Mouse (Mus musculus) intestine, embryonic 14.5 days (tissue): ENCODE results near the gene Zfp784. TPM values are rescaled to one million over a fixed set of nuclear protein-coding genes. Genes with fewer than 3 reads are reported as not detected.
A peak's percentile ranks its signal among the peaks of the same experiment; 100 is the strongest.
"Not testable (repeated sequence)": the region's sequence is repeated elsewhere in the genome, so short reads cannot be mapped to it uniquely, and the experiment has no call there.

ENCODE experiments used
- ATAC-seq: fragments of 200-750 bp; cut with Nextera tagmentation; replicated peaks from 2 replicates; pipeline ENCODE4 v1.8.0; 2017; ENCODE audit warnings: low read depth, moderate number of reproducible peaks, moderate TSS enrichment, moderate library complexity; ENCODE audit not compliant: low FRiP score, low TSS enrichment
- DNase-seq: peaks from one replicate; pipeline ENCODE4 v3.0.0-alpha.2; 2018; ENCODE audit warnings: low spot score
- H3K27ac ChIP-seq: fragments of 300-500 bp; sonication (generic); 2 replicates; pipeline ENCODE4 v1.5.1; 2014; ENCODE audit warnings: low read depth, mild to moderate bottlenecking, control low read depth
- H3K27me3 ChIP-seq: fragments of 300-500 bp; sonication (generic); replicated peaks from 2 replicates; pipeline ENCODE4 v1.6.1; 2014; ENCODE audit warnings: low read length, control low read depth; ENCODE audit not compliant: control insufficient read depth, insufficient read depth
- H3K36me3 ChIP-seq: fragments of 300-500 bp; sonication (generic); 2 replicates; pipeline ENCODE4 v1.6.1; 2014; ENCODE audit warnings: low read length, control low read depth; ENCODE audit not compliant: control insufficient read depth, insufficient read depth
- H3K4me1 ChIP-seq: fragments of 300-500 bp; sonication (generic); replicated peaks from 2 replicates; pipeline ENCODE4 v1.6.1; 2014; ENCODE audit warnings: low read length, control low read depth, mixed read lengths; ENCODE audit not compliant: control insufficient read depth, insufficient read depth
- H3K4me2 ChIP-seq: fragments of 300-500 bp; sonication (generic); 2 replicates; pipeline ENCODE4 v1.6.1; 2014; ENCODE audit warnings: low read length
- H3K4me3 ChIP-seq: fragments of 300-500 bp; sonication (generic); 2 replicates; pipeline ENCODE4 v1.5.1; 2014; ENCODE audit warnings: low read depth, low read length, control low read depth, mixed read lengths
- H3K9ac ChIP-seq: fragments of 300-500 bp; sonication (generic); 2 replicates; pipeline ENCODE4 v1.6.1; 2014; ENCODE audit warnings: mild to moderate bottlenecking, low read length
- H3K9me3 ChIP-seq: fragments of 300-500 bp; sonication (generic); 2 replicates; pipeline ENCODE4 v1.6.1; 2016; ENCODE audit warnings: low read length, control low read depth; ENCODE audit not compliant: control insufficient read depth
- WGBS: fragments of 180-500 bp; shearing (Covaris S2); extraction: QIAGEN DNeasy Blood & Tissue Kit; methylation state at CpG from one replicate; pipeline ENCODE4 v1.1.7; 2014; 5-methylcytosine and 5-hydroxymethylcytosine counted together
- polyA plus RNA-seq: library from polyadenylated mRNA; unstranded; fragments of >200 nt; fragmentation: Nextera tagmentation; extraction: Ambion mirVana; gene quantifications from 2 replicates; pipeline ENCODE4 v1.2.1, GENCODE M21; 2014

Zfp784 gene
- polyA plus RNA-seq, 1 experiment from 2014 or later: 4.8 TPM

- WGBS: under 1% methylated on average over 9 of the region's 15 CpGs
- peaks cover 20% of the 10 kb centered on the region for H3K4me1 ChIP-seq
- no peaks in the 10 kb centered on the region for H3K27me3 ChIP-seq
- peak overlapping the region; percentile 73 for H3K4me3 ChIP-seq
- no peak for ATAC-seq
- peak overlapping the region; percentile 95 for H3K4me2 ChIP-seq
- no peak for DNase-seq
- peak overlapping the region; percentile 94 for H3K27ac ChIP-seq
- H3K9me3 ChIP-seq: peaks cover 2% of the 10 kb centered on the region; the same call in 1 of the 2 replicates
- H3K9ac ChIP-seq: peak overlapping the region; percentile 98
- peaks cover 38% of the 10 kb centered on the region for H3K36me3 ChIP-seq
Measured at GRCm38 (mm10) chr7:5020685-5021084, 17.6 kb downstream of the Zfp784 start.

DNA sequence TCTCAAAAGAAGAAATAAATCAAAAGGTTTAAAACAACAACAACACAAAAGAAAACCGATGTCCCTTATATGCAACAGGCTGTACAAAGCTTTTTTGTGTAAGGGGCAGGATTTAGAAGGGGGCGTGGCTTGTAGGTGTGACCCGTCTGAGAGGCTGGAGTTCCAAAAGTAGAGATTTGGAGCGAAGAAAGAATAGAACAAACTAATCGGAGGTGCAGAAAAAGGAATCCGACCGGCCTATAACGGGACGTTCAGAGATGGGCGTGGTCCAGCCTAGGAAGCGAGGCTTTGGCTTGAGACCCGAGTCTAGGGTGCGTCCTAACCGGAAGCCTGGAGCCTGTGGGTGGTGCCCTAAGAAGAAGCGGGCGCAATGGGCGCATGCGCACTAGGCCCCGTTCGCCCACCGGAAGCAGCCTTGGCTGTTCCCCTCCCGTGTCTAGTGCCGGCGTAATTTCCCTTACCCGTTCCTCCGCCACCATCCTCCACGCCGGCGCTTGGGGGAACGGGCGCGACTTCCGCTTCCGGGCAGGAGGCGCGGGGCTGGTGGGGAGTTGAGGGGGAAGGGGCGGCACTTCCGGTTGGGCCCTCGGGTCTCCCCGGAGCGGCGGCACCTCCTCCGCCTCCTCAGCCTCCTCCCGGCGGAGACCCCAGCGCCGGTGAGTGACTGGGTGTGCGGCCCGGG is 18.1 kb downstream of the Zfp784 start, which contains the start of the genes Zfp865 and Ccdc106:
Zfp865 (plus strand) TSS at position 377 of the 682 bp plus-strand sequence.
Ccdc106 (plus strand) TSS at position 554 of the 682 bp plus-strand sequence.
- peaks cover 2% of the 10 kb centered on the region; the same call in 1 of the 2 replicates for H3K9me3 ChIP-seq
- H3K27me3 ChIP-seq: no peaks in the 10 kb centered on the region
- ATAC-seq (peak; percentile 89), DNase-seq (peak; percentile 98)
- H3K36me3 ChIP-seq: peaks cover 35% of the 10 kb centered on the region
- H3K27ac ChIP-seq: peak within 1 kb of the TSS; percentile 94
- under 1% methylated on average over 43 of the region's 49 CpGs for WGBS
- peak within 1 kb of the TSS; percentile 95 for H3K4me2 ChIP-seq
- H3K4me3 ChIP-seq: peak within 1 kb of the TSS; percentile 73
- peak within 1 kb of the TSS; percentile 98 for H3K9ac ChIP-seq
- peaks cover 20% of the 10 kb centered on the region for H3K4me1 ChIP-seq

DNA sequence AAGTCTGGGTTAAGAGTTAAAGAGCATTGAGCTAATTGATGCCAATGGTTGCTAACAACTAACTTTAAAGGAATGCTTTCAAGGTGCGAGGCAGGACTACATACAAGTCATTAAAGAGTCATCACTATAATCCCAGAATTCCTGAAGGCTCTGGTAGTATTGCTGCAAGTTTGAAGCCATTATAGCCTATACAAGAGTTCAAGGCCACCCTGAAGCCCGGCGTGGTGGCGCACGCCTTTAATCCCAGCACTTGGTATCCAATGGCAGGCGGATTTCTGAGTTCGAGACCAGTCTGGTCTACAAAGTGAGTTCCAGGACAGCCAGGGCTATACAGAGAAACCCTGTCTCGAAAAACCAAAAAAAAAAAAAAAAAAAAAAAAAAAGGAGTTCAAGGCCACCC is 18.7 kb downstream of the Zfp784 start:
- H3K4me2 ChIP-seq: peak overlapping the region; percentile 95
- 26% methylated on average over 8 of the region's 8 CpGs for WGBS
- H3K4me3 ChIP-seq: peak overlapping the region; percentile 73
- H3K4me1 ChIP-seq: peaks cover 20% of the 10 kb centered on the region
- peaks cover 29% of the 10 kb centered on the region for H3K36me3 ChIP-seq
- not testable (repeated sequence) for ATAC-seq, DNase-seq, H3K27me3 ChIP-seq, H3K9me3 ChIP-seq
- H3K27ac ChIP-seq: peak overlapping the region; percentile 94
- peak overlapping the region; percentile 49; the same call in 1 of the 2 replicates for H3K9ac ChIP-seq

DNA sequence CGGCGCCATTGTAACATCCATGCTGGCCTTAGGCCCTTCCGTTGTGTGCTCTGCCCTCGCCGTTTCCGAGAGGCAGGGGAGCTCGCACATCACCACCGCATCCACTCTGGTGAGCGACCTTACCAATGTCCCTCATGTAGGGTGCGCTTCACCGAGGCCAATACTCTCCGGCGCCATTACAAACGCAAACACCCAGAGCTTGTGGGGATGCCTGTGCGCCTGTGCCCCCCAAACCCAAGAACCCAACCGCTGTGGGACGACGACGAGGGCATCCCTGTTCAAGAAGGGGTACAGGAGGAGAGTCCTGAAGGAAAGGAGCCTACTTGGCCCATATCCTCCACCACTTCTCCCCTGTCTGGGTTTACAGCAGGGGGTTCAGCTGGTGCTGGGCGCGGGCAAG is 20.3 kb downstream of the Zfp784 start:
- WGBS: 96% methylated on average over 21 of the region's 21 CpGs
- Histone ChIP-seq H3K27ac (no peak overlapping the region), H3K4me3 (no peak overlapping the region), H3K9me3 (peaks cover 2% of the 10 kb centered on the region; the same call in 1 of the 2 replicates), H3K9ac (no peak overlapping the region), H3K36me3 (peaks cover 18% of the 10 kb centered on the region), H3K27me3 (no peaks in the 10 kb centered on the region), H3K4me1 (peaks cover 20% of the 10 kb centered on the region), H3K4me2 (no peak overlapping the region)
- DNase-seq (no peak), ATAC-seq (no peak)

- Histone ChIP-seq H3K9ac (no peak overlapping the region), H3K9me3 (peaks cover 2% of the 10 kb centered on the region; the same call in 1 of the 2 replicates), H3K27ac (no peak overlapping the region), H3K36me3 (peaks cover 17% of the 10 kb centered on the region), H3K4me3 (no peak overlapping the region), H3K27me3 (no peaks in the 10 kb centered on the region), H3K4me1 (peaks cover 20% of the 10 kb centered on the region), H3K4me2 (no peak overlapping the region)
- no peak for DNase-seq
- ATAC-seq: no peak
- 92% methylated on average over 16 of the region's 16 CpGs for WGBS
Measured at GRCm38 (mm10) chr7:5017352-5017751, 20.9 kb downstream of the Zfp784 start.

DNA sequence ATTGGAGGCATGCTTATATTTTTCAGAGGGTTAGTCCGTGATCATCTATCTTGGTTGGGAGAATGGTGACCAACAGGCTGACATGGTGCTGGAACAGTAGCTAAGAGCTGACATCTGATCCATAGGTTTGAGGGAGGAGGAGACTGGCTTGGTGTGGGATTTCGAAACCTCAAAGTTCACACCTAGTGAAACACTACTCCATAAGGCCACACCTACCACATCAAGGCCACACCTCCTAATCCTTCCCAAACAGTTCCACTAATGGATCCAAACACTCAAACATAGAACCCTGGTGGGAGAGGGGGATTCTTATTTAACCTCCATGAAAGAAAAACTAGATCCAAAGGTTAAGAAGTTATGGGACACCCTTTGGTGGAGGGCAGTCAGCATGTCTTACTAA is 21.3 kb downstream of the Zfp784 start:
- WGBS: 96% methylated on average over 2 of the region's 2 CpGs
- peaks cover 20% of the 10 kb centered on the region for H3K4me1 ChIP-seq

GRCm38 (mm10) chr7:5016057-5016456 is 22.2 kb downstream of the Zfp784 start:
- WGBS: 57% methylated on average over 3 of the region's 3 CpGs
- no peak for DNase-seq
- Histone ChIP-seq H3K9me3 (peaks cover 2% of the 10 kb centered on the region; the same call in 1 of the 2 replicates), H3K27me3 (no peaks in the 10 kb centered on the region), H3K4me2 (peak overlapping the region; percentile 63), H3K9ac (peak overlapping the region; percentile 76), H3K27ac (peak overlapping the region; percentile 98), H3K4me3 (peak overlapping the region; percentile 64), H3K36me3 (peaks cover 23% of the 10 kb centered on the region), H3K4me1 (peaks cover 12% of the 10 kb centered on the region)
- no peak for ATAC-seq

More for the DNA sequence above, 21.3 kb downstream of the Zfp784 start:
- no peak overlapping the region for H3K4me3 ChIP-seq
- no peak overlapping the region for H3K9ac ChIP-seq
- H3K36me3 ChIP-seq: peaks cover 17% of the 10 kb centered on the region
- ATAC-seq (no peak), DNase-seq (no peak)
- H3K4me2 ChIP-seq: no peak overlapping the region
- peaks cover 2% of the 10 kb centered on the region; the same call in 1 of the 2 replicates for H3K9me3 ChIP-seq
- H3K27ac ChIP-seq: no peak overlapping the region
- H3K27me3 ChIP-seq: no peaks in the 10 kb centered on the region

DNA sequence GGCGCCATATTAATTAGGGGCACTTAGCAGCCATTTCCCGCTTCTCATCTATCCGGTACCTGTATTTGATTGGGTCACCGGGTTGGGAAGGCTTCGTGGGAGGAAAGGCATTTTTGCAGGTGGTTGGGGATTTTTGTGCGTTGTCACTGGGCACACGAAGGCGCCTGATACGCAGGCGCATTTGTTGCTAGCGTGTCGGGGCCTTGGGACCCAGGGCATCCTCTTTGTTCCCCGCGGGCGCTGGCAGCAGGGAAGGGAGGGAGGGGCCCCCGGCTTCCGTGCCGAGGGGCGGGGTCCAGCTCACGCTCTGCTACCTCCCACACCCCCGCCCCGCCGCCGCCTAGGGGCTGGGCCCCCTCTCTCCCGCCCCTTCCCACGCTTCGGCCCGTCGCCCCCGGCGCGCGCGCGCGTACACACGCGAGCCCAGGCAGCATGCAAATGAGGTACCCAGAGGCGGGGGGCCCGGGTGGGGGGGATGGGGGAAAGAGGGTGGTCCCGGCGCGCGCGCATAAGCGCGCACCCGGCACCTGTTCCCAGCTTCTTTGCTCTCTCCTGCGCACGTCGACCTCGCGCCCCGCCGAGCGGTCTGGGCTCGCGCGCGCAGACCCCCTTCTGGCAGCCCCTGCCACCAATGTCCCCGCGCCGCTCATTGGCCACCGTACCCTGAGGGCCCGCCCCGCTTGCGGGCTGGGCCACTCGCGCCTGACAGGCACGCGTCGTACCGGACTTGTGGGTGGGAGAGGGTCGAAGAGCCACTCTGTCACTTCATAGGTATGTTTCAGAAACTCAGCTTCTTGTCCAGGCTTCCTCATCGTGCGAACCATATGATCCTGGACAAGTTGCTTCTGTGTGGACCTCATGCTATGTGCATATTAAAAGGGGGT is 22.9 kb downstream of the Zfp784 start, which contains the start of gene Gm44973:
Gm44973 (plus strand) TSS at position 379 of the 884 bp plus-strand sequence.
- Histone ChIP-seq H3K4me2 (peak within 1 kb of the TSS; percentile 63), H3K27me3 (no peaks in the 10 kb centered on the region)
- whole genome bisulfite sequencing: under 1% methylated on average over 52 of the region's 76 CpGs

More for the DNA sequence above, 22.9 kb downstream of the Zfp784 start, which contains the start of gene Gm44973:
- Histone ChIP-seq H3K36me3 (peaks cover 30% of the 10 kb centered on the region), H3K9ac (peak within 1 kb of the TSS; percentile 80), H3K4me3 (peak within 1 kb of the TSS; percentile 64), H3K27ac (peak within 1 kb of the TSS; percentile 98), H3K9me3 (peaks cover 2% of the 10 kb centered on the region; the same call in 1 of the 2 replicates), H3K4me1 (peaks cover 11% of the 10 kb centered on the region; the same call in 1 of the 2 replicates)
- DNase-seq: peak; percentile 97
- peak; percentile 75 for ATAC-seq
